Mouse (Mus musculus) liver, postnatal 0 days (tissue): ENCODE measurements at regions not wholly inside any gene's neighbourhood (a gene's known extent, or its start where the extent isn't known, plus 50 kb on each side); places are given as distances from the start of the nearest gene placed in this dataset.

Experiments used
- CTCF ChIP-seq: sonication (generic); IDR thresholded peaks from 2 replicates; pipeline ENCODE4 v1.5.1; 2016; ENCODE audit warnings: antibody characterized with exemption, low read depth
- EP300 ChIP-seq: IDR thresholded peaks from 2 replicates; pipeline ENCODE4 v1.6.1; 2016; ENCODE audit warnings: antibody characterized with exemption, low read depth, mild to moderate bottlenecking

- TF ChIP-seq CTCF (no peak), EP300 (no peak)
Observed at GRCm38 (mm10) chr3:41241856-41242552, 159.2 kb upstream of the Pgrmc2 start.
